Mouse (Mus musculus) gonadal fat pad, adult 2 months (tissue): ENCODE data around the gene Gimap1. TPM values are rescaled to one million over a fixed set of nuclear protein-coding genes. Genes with fewer than 3 reads are reported as not detected.

Source experiments
- DNase-seq: peaks from one replicate; pipeline ENCODE4 v3.0.0-alpha.2; 2012; ENCODE audit warnings: low read depth
- polyA plus RNA-seq: library from polyadenylated mRNA; depleted of rRNA; stranded (reverse); fragments of >200 nt; gene quantifications from 2 replicates; pipeline ENCODE4 v1.2.3, GENCODE M21; 2012

The Gimap1 gene
- polyA plus RNA-seq, 1 experiment: 4.1 TPM

GRCm38 (mm10) chr6:48739780-48740055 lies 864 bp downstream of the Gimap1 start:
- DNase-seq: no peak

- DNase-seq: no peak
Measured at GRCm38 (mm10) chr6:48740501-48741169, 1.8 kb downstream of the Gimap1 start.

- DNase-seq: no peak
Measured at GRCm38 (mm10) chr6:48741273-48741672, 2.4 kb downstream of the Gimap1 start.

- DNase-seq: no peak
Measured at GRCm38 (mm10) chr6:48741711-48742206, 2.9 kb downstream of the Gimap1 start.

GRCm38 (mm10) chr6:48742422-48743351 lies 3.8 kb downstream of the Gimap1 start:
- no peak for DNase-seq

- no peak for DNase-seq
Measured at GRCm38 (mm10) chr6:48745490-48745889, 6.6 kb downstream of the Gimap1 start.

- no peak for DNase-seq
Measured at GRCm38 (mm10) chr6:48745959-48746889, 7.4 kb downstream of the Gimap1 start, which contains the start of gene Gimap5. Gene Gimap5, plus strand, starts transcription at chr6:48746197.

- no peak for DNase-seq
Measured at GRCm38 (mm10) chr6:48747091-48747966, 8.5 kb downstream of the Gimap1 start.

- no peak for DNase-seq
Measured at GRCm38 (mm10) chr6:48763567-48764270, 24.9 kb downstream of the Gimap1 start.

- no peak for DNase-seq
Measured at GRCm38 (mm10) chr6:48764496-48764895, 25.6 kb downstream of the Gimap1 start.

- DNase-seq: no peak
Measured at GRCm38 (mm10) chr6:48768178-48768869, 29.5 kb downstream of the Gimap1 start.

GRCm38 (mm10) chr6:48768933-48769332 lies 30.1 kb downstream of the Gimap1 start:
- DNase-seq: no peak

GRCm38 (mm10) chr6:48770696-48771095 lies 31.8 kb downstream of the Gimap1 start, which contains the start of gene Gimap3:
Gene Gimap3, minus strand, starts transcription at chr6:48770851.
- DNase-seq: no peak

- no peak for DNase-seq
Measured at GRCm38 (mm10) chr6:48772030-48772429, 33.2 kb downstream of the Gimap1 start.

- DNase-seq: no peak
Measured at GRCm38 (mm10) chr6:48784406-48784805, 45.6 kb downstream of the Gimap1 start.

- peak; percentile 77 for DNase-seq
Measured at GRCm38 (mm10) chr6:48785189-48785588, 46.3 kb downstream of the Gimap1 start.

- no peak for DNase-seq
Measured at GRCm38 (mm10) chr6:48785601-48786000, 46.7 kb downstream of the Gimap1 start.

- no peak for DNase-seq
Measured at GRCm38 (mm10) chr6:48787867-48788266, 49.0 kb downstream of the Gimap1 start.
